Mouse (Mus musculus): ENCODE measurements around the gene Ttll13. TPM values are rescaled to one million over a fixed set of nuclear protein-coding genes. Genes with fewer than 3 reads are reported as not detected.

The Ttll13 gene
- total RNA-seq, 2 experiments from 2014 or later, result not detected

- no peak for ATAC-seq (replicated peaks; ENCODE audit: low FRiP score, poor library complexity, severe bottlenecking)
Observed at GRCm38 (mm10) chr7:80210982-80211381, 35.2 kb upstream of the Ttll13 start.

GRCm38 (mm10) chr7:80213604-80214003 is 32.6 kb upstream of the Ttll13 start:
- no peak for ATAC-seq (replicated peaks; ENCODE audit: low FRiP score, poor library complexity, severe bottlenecking)

- no peak for ATAC-seq (replicated peaks; ENCODE audit: low FRiP score, poor library complexity, severe bottlenecking)
Observed at GRCm38 (mm10) chr7:80214459-80214858, 31.7 kb upstream of the Ttll13 start.

- peak; percentile 82 for ATAC-seq (replicated peaks; ENCODE audit: low FRiP score, poor library complexity, severe bottlenecking)
Observed at GRCm38 (mm10) chr7:80215398-80215797, 30.8 kb upstream of the Ttll13 start.

- no peak for ATAC-seq (replicated peaks; ENCODE audit: low FRiP score, poor library complexity, severe bottlenecking)
Observed at GRCm38 (mm10) chr7:80216566-80216965, 29.6 kb upstream of the Ttll13 start.

- ATAC-seq (replicated peaks; ENCODE audit: low FRiP score, poor library complexity, severe bottlenecking), result no peak
Observed at GRCm38 (mm10) chr7:80218666-80219065, 27.5 kb upstream of the Ttll13 start.

- ATAC-seq (replicated peaks; ENCODE audit: low FRiP score, poor library complexity, severe bottlenecking), result 0 out of 2 replicates have a peak, but pooled peaks have one; percentile 6
Observed at GRCm38 (mm10) chr7:80220237-80220797, 25.9 kb upstream of the Ttll13 start.

GRCm38 (mm10) chr7:80221179-80221750 is 24.9 kb upstream of the Ttll13 start:
- no peak for ATAC-seq (replicated peaks; ENCODE audit: low FRiP score, poor library complexity, severe bottlenecking)

- ATAC-seq (replicated peaks; ENCODE audit: low FRiP score, poor library complexity, severe bottlenecking), result no peak
Observed at GRCm38 (mm10) chr7:80227065-80227464, 19.1 kb upstream of the Ttll13 start.

- ATAC-seq (replicated peaks; ENCODE audit: low FRiP score, poor library complexity, severe bottlenecking), result no peak
Observed at GRCm38 (mm10) chr7:80230196-80230595, 16.0 kb upstream of the Ttll13 start.

GRCm38 (mm10) chr7:80231971-80232488 is 14.1 kb upstream of the Ttll13 start:
- peak; percentile 41 for ATAC-seq (replicated peaks; ENCODE audit: low FRiP score, poor library complexity, severe bottlenecking)

- peak; percentile 93 for ATAC-seq (replicated peaks; ENCODE audit: low FRiP score, poor library complexity, severe bottlenecking)
Observed at GRCm38 (mm10) chr7:80232489-80233029, 13.6 kb upstream of the Ttll13 start, which contains the start of the genes Cib1 and Gdpgp1. Gene Cib1, minus strand, starts transcription at chr7:80232813. Gene Gdpgp1, plus strand, starts transcription at chr7:80232865.

- ATAC-seq (replicated peaks; ENCODE audit: low FRiP score, poor library complexity, severe bottlenecking), result no peak
Observed at GRCm38 (mm10) chr7:80233799-80234198, 12.4 kb upstream of the Ttll13 start.

GRCm38 (mm10) chr7:80238542-80238941 is 7.6 kb upstream of the Ttll13 start:
- ATAC-seq (replicated peaks; ENCODE audit: low FRiP score, poor library complexity, severe bottlenecking), result no peak

GRCm38 (mm10) chr7:80241661-80242060 is 4.5 kb upstream of the Ttll13 start:
- no peak for ATAC-seq (replicated peaks; ENCODE audit: low FRiP score, poor library complexity, severe bottlenecking)

GRCm38 (mm10) chr7:80244851-80245250 is 1.3 kb upstream of the Ttll13 start:
- no peak for ATAC-seq (replicated peaks; ENCODE audit: low FRiP score, poor library complexity, severe bottlenecking)

- ATAC-seq (replicated peaks; ENCODE audit: low FRiP score, poor library complexity, severe bottlenecking), result no peak
Observed at GRCm38 (mm10) chr7:80246859-80247258, 683 bp downstream of the Ttll13 start.

GRCm38 (mm10) chr7:80252437-80252836 is 6.3 kb downstream of the Ttll13 start:
- no peak for ATAC-seq (replicated peaks; ENCODE audit: low FRiP score, poor library complexity, severe bottlenecking)

- no peak for ATAC-seq (replicated peaks; ENCODE audit: low FRiP score, poor library complexity, severe bottlenecking)
Observed at GRCm38 (mm10) chr7:80252886-80253285, 6.7 kb downstream of the Ttll13 start.

GRCm38 (mm10) chr7:80255981-80256380 is 9.8 kb downstream of the Ttll13 start:
- no peak for ATAC-seq (replicated peaks; ENCODE audit: low FRiP score, poor library complexity, severe bottlenecking)

GRCm38 (mm10) chr7:80257706-80258105 is 11.5 kb downstream of the Ttll13 start:
- ATAC-seq (replicated peaks; ENCODE audit: low FRiP score, poor library complexity, severe bottlenecking), result no peak

Measured in erythroid progenitor cell, adult 5-6 weeks (primary cell).